Mouse (Mus musculus) inflammation-experienced regulatory T-cells, adult 6 months (primary cell): ENCODE measurements at regions not wholly inside any gene's neighbourhood (a gene's known extent, or its start where the extent isn't known, plus 50 kb on each side); places are given as distances from the start of the nearest gene placed in this dataset.

ENCODE experiments used
- ATAC-seq: one replicate; pipeline ENCODE4 v1.8.0; 2017

DNA sequence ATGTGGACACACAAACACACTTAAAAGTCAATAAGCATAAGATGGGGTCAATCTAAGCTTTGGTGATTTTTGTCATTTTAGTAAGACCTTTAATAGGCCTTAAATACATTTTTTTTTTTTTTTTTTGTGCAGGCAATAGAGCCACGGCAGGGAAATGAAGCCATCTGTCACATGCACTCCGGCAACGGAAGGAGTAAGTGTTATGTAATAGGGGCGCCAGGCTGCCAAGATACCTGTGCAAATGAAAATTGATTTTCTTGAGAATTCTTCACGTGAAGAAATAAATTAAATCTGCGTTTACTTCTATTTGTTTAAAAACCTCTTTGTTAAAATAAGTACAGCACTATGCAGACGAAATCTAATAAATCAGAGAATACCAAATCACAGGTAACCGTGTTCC lies 54.6 kb upstream of the Card11 start:
- ATAC-seq: no peak

DNA sequence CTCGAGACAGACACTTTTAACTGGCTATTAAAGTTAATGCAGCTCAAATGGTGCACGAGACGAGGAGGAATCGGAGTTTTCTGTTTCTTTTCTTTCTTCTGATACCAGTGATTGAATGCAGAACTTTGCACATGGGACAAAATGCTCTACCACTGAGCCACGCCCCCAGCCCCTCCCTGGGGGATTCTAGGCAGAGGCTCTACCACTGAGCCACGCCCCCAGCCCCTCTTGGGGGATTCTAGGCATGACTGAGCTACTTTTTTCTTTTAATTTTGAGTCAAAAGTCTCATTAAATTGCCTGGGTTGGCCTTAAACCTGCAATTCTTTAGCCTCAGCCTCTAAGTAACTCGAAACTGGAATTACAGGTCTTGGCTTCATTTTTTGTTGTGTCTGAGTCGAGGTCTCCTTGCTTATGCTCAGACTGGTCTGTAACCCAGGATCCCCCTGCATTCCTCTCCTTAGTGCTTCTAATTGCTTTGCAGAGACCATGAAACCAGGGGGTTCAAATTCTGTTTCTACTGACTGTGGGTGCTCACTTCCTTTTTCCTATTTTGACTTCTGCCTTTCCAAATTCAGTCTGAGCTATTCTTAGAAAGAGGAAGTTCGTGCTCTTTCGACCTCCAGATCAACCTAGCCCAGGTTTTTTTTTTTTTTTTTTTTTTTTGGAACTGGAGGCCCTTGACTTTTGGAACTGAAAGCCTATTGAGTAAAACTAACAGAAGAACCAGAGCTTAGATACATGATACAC lies 55.4 kb upstream of the Card11 start:
- ATAC-seq: no peak

DNA sequence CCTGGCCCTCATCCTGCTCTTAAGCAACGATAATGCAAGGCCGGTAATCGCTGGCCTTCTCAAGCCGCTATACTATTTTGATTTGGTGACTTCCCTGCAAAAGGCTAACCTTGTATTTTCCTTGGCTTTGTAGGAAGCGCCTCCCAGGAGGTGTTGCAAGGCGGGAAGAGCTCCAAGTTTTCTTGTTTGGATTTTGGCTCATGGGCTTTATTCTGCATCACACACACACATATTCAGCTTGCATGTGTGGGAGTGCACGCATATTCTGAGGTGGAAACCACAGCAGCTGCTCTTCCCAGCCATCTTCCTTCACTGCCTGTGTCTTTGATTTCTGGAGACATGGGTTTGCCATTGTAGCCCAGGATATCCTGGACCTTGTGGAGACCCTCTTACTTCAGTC lies 57.8 kb upstream of the Card11 start:
- ATAC-seq: no peak

DNA sequence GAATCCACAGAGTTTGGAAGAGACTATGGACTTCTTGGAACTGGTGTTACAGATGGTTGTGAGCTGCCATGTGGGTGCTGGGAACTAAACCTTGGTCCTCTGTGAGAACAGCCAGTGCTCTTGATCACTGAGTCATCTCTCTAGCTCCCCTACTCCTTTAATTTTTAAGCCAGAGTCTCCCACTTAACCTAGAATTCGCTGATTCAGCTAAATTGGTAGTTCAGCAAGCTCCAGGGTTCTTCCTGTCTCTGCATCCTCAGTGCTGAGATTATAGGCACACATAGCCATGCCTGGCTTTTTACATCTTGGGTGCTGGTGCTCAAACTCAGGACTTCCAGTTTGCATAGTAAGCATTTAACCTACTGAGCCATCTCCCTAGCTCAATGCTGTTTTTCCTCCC lies 58.5 kb upstream of the Card11 start:
- ATAC-seq: no peak

DNA sequence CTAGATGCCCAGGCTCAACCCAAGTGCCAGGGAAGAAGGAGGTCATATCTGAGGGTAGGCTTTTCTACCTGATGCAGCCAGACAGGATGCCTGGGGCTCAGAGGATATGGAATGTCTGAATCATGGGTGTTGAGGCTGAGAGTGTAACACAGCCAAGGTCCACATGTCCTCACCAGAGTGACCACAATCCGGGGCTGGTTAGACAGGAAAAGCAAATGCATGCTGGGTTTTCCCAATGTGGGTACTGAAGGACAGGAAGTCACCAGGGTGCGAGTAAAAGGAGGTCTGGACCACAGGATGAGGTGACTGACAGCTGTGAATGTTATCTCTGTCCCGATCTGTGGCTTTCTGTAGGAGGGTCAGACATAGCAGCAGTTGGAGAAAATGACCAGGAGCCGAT lies 61.8 kb upstream of the Card11 start:
- no peak for ATAC-seq

DNA sequence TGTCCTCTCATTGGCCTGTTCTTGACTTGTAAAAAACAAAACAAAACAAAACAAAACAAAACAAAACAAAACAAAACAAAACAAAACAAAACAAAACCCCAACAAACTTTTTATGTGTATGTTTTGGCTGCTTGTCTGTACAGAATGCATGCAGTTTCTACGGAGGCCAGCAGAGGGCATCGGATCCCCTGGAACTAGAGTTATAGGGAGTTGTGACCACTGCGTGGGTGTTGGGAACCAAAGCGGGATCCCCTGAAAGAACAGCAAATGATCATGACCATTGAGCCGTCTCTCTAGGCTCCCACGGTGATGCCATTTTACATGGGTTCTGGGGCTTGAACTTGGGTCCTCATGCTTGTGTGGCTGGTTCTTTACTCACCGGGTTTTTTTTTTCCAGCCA lies 67.2 kb upstream of the Card11 start:
- ATAC-seq: no peak

DNA sequence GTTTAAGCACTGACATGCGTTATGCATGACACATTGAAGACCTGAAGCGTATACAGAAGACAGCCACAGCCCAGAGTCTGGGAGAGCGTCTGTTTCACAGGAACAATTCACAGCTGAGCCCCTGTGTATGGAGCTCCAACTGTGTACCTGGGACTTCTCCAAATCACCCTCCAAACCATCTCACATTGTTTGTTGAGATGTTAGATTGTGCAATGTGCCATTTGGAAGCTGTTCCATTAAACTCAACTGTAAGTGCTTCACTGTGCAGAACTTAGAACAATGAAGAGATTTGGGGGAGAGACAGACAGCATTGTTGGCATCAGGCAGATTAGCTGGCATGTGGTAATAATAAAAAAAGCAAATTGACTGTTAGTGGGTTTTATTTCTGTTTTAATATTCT lies 74.1 kb upstream of the Card11 start:
- ATAC-seq: no peak

DNA sequence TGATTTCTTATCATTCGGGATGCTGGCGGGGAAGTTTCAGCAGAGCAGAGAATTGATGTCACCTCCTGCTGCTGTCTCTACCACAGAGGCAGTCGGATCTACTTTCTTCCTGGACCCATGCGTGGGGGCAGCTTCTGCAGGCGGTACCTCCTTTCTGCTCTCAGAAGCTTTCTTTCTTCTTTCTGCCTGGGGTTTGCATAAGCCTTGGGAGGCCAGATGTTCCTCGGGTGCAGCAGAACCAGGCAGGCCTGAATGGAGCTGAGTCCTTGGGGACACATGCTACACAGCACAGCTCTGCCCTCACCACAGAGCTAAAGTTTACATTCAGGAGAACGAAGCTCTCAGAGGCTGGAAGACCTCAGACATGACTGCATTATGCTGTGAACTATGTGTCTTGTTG lies 75.8 kb upstream of the Card11 start:
- no peak for ATAC-seq

DNA sequence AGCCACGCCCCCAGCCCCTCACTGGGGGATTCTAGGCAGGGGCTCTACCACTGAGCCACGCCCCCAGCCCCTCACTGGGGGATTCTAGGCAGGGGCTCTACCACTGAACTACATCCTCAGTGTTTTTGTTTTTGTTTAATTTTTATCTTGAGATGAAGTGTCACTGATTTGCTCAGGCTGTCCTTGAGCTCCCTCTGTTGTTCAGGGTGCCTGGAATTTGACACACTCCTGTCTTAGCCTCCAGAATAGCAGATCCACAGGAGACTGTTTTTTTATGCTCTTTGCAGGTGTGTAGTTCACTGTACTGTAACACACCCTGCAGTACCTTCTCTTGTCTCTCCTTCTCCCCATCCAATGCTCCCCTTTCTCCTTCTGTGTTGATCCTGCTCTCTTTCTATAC lies 76.6 kb upstream of the Card11 start:
- no peak for ATAC-seq

DNA sequence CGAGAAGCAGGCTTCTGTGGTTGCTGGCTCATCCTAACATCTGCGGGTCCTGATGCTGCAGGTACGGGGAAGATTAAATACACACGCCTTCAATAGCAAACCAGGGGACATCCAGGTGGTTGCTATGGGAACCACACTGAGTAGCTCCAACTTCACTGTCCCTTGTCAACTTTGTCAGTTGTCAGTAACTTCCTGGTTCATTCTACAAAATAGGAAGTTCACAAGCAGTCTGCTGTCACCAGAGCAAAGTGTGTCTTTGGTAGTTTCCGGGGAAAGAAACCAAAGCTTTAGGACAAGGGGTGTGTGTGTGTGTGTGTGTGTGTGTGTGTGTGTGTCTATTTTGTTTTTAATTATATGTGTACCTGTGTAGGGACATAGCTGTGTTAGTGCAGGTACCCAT lies 80.5 kb upstream of the Card11 start:
- peak; percentile 41 for ATAC-seq

DNA sequence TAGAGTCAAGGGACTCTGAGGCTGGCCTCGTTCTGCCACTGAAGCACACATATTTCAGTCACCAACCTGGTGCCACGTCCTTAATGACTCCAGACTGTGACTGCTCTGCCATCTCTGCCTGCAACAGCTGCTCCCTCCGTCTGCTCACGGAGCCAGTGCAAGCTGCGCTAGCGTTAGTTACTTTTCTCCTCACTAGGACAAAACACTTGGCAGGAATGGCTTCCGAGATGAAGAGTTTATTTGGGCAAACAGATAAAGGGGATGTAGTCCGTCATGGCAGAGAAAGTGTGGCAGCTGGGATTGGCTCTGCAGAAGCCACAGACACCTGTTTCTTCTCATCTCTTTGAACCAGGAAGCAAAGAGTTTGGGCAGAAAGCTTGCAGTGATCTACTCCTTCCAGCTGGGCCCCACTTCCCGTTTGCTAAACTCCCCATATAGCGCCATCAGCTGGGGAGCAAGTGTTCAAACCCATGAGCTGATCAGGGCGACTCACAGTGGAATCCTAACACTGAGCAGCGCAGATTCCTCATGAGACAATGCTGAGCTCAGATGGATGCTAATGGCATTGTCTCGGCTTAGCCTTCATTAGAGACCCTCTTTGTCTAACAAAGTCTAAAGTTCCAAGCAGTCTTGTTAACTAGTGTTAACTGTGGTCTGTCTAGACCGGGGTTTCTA lies 83.8 kb upstream of the Card11 start:
- peak; percentile 64 for ATAC-seq

DNA sequence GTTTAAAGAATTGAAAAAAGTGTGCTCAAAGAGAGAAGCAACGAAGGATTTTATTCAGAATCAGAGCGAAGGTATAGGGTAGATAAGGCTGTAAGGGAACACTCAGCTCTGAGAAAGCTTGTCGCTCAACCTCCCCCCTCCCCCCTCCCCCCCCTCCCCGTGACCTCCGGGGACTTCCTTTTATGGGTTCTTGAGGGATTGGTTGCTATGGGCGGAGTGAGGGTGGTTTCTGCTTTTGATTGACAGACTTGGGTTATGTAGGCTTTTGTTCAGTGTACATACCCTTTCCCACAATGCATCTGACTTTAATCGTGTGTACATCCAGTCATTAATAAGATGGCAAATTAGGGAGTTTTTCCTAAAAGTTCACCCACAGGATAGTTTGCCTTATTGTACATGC lies 84.4 kb upstream of the Card11 start:
- peak; percentile 91 for ATAC-seq

DNA sequence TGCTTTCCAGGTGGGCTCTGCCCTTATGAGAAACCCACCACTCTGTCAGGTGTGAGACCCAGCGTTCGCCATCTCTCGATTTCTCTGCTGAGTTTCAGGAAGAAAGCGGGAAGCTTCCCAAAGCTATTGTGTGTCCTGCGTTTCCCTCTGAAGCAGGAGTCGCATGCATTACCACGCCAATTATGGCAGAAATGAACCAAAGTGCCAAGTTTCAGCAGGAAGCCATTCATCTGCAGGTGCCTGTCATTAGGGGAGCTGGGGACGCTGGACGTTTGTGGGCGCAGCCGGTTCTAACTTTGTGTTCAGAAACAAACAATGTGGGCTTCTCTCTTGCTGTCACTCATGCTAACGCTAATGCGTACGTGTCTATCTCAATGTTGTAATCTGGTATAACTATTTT lies 91.3 kb upstream of the Card11 start:
- ATAC-seq: no peak

DNA sequence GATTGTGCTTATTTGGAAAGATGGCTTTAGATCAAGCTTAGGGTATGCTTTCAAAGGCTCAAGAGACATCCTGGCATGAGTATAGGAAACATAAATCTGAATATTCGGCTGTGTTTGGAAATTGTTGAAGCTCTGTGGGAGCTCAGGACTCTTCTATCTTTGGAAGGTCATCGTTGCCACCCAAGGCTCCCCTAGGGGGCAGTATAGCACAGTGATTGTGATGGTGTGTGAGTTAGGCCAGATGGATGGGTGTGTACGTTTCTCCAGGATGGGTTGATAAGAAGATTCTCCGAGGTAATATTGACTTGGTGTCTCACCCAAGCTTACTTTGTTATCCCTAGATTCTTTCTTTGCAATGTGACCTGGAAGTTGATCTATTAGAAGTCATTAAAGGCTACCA lies 93.3 kb upstream of the Card11 start:
- no peak for ATAC-seq

DNA sequence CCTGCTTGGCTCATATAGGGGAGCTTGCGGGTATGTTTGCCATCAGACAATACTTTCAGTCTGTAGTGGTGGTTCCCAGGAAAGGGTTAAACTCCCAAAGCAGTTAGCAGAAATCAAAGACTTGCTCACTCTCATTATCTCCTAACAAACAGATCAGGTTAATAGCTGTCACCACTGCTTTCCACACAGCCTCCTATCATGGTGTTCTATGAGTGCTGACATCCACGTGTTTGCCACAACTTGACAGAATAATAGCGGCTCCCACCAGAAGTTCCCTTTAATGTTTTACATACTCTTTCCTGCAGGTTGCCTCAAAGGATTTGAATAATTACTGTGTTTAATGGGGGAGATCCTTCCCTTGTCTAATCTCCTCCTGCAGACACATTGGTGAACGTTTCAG lies 97.5 kb upstream of the Card11 start:
- ATAC-seq: no peak

DNA sequence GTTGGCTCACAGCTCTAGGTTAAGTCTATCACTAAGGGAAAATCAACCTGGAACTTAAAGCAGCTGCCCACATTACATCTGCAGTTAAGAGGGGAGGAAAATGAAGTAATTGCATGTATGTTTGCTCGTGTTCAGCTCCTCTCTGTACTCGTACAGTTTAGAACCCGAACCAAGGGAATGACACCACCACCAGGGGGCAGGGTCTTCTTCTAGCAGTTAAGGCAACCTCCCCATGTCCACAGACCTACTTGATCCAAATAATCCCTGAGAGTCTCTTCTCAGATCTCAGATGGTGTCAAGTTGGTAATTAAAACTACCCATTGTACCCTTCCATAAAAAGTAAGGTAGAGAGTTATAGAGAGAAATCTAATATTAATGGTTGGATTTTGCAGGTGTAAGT lies 111.3 kb upstream of the Card11 start:
- no peak for ATAC-seq

DNA sequence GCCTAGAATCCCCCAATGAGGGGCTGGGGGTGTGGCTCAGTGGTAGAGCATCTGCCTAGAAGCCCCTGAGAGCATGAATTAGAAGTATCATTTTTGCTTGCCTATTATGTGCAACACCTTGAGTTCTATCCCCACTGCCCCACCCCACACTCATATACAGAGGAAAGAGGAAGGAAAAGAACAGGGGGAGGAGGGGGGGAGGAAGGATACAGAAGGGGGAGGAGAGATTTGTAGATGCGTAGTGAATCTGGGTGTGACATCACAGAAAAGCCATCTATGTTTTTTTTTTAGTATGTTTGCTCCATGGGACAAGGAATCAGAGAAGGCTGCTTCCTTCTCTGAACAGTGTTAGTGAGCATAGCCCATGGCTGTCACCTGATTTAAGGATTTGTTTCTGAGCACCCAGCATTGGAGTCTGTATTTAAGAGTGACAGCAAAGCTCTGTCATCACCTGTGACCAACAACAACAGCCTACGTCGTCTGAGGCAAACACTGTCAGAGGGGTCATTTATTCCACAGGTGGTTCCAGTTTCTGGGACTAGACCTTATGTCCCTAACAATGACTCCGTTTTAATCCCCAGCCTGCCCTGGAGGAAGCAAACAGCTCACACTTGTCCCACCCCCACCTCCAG lies 115.0 kb upstream of the Card11 start:
- no peak for ATAC-seq

DNA sequence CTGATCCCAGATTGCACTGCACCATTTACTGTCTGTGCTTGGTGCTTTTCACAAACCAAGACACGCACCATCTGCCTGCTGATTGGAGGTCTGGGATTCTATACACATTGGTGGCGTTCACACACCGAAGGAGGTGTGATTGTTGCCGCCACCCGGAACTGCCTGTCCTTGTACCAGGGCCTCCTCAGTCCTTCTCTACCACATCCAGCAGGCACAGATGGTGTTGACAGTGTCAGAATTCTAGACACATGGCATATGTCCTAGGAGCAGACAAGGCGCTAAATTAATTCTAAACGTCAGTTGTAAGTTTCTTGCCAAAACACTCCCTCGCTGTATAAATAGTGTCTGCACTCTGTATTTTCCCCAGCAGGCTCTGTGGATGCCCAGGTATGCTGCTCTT lies 115.6 kb upstream of the Card11 start:
- ATAC-seq: no peak

DNA sequence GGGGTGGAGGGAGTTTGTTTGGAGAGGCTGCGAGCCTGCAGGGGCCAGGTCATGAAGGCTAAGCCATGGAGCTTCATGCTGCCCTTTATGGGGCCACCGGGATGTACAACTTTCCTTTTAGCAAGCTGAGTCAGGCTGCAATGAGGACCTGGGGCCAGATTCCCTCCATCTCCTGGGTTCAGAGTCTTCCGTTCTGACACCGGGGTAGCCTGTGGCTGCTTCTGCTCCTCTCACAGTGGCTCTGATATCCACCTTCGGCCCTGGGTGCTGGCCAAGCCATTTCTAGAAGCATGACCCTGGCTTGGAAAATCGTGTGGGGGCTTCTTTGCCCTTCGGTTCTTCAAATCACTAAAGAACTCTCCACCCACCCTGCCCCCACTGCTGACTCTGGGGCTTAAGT lies 115.4 kb upstream of the Sdk1 start:
- ATAC-seq: no peak

DNA sequence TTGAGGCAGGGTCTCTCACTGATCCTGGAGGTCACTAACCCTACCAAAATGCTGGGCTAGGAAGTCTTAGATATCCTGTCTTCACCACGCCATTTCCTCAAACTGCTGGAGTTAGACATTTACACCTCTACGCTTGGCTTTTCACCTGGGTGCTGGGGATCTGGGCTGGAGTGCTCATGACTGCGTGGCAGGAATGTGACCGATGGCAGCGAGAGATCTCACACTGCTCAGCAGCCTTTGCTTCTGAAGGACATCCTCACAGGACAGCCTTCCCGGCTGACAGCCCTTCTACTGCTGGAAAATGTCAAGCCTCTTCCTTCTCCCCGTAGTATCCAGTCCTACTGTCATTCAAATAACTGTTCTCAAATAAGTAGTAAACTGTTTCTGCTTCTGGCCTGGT lies 114.8 kb upstream of the Sdk1 start:
- ATAC-seq: no peak

DNA sequence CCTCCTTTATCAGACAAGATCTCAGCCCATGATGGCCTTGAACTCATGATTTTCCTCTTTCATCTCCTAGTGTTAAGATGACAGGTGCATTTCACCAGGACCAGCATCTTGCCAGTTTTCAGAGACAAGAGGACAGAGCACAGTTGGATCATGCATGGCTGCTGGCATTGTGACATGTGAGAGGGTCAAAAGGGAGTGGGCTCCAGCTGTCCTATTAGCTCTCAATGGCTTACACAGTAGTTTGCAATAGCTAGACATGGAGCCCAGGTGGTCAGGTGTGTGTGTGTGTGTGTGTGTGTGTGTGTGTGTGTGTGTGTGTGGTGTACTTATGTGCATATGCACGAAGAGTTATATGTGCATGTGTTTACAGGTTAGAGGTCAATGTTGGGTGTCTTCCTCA lies 110.3 kb upstream of the Sdk1 start:
- no peak for ATAC-seq

DNA sequence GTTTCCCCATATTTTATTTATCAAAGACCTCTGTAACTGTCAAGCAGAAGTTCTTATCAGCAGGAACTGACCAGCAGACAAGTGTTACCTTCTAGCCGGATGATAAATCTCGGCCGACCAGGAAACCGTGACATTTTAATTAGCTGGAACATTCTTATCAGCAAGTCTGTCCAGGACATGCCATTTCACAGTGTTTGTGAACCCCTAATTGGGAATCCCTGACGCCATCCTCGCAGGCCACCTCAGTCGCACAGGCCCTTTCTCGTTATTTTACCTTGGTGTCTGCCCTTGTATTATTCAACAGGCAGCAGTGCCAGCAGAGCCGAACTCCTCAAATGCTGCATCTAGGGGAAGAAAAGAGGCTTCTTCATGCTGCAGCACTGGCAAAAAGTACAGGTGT lies 109.4 kb upstream of the Sdk1 start:
- no peak for ATAC-seq

DNA sequence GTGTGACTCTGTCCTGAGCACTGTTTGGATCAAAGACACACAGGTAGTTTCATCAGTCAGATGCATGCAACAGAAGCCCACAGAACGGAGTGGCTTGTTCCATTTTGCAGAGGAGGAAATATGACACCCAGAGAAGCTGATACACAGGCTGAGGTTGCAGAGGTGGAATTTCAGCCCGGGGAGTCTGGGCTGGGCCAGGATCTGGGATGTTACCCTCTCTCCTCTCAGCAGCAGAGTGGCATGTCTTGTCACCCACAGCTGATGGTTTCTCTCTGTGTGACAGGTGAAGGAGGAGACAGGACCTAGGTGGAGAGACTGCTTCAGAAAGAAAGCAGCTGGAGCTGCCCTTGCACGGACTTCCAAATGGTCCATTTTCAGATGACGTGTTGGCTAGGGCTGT lies 105.1 kb upstream of the Sdk1 start:
- no peak for ATAC-seq

DNA sequence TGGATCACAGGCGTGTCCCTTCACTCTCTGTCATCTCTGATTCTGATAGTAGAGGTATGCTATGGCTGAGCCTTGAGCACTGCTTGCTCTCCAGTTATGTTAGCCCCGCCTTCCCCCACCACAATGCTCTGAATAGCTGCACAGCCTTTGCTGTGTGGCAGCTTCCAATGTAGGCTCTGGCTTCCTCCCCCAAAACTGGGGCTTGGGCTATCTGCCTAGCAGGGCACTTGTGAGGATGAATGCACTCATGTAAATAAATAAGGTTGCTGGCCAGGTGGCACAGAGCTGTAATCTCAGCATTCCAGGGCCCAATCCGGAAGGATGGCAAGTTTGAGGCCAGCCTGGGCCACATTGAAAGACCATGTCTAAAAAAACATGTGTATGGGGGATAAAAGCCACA lies 103.6 kb upstream of the Sdk1 start:
- ATAC-seq: no peak
